Mouse (Mus musculus) adrenal gland, adult 18-20 months (tissue): ENCODE data around the gene A930004D18Rik. TPM values are rescaled to one million over a fixed set of nuclear protein-coding genes. Genes with fewer than 3 reads are reported as not detected.
"Not testable (repeated sequence)": the region's sequence is repeated elsewhere in the genome, so short reads cannot be mapped to it uniquely, and the experiment has no call there.

Experiments used
- DNase-seq, 2 experiments: peaks; one replicate each; pipeline ENCODE4 v3.0.0; 2021 to 2022; ENCODE audit warnings: low spot score in 2 of 2
- microRNA-seq, 2 experiments: library from miRNA; unstranded; fragments of <30 nt; microRNA quantifications; one replicate each; pipeline ENCODE4 v1.2.0; 2021; ENCODE audit warnings: borderline number of aligned reads in 2 of 2
- total RNA-seq, 2 experiments: library from RNA; stranded (reverse); gene quantifications; 1 replicate in 1 of 2; 2 replicates in 1 of 2; pipeline ENCODE4 v1.2.3; 2021

A930004D18Rik gene
- total RNA-seq, 2 experiments from 2014 or later = 1.4 to 2.3 TPM

DNA sequence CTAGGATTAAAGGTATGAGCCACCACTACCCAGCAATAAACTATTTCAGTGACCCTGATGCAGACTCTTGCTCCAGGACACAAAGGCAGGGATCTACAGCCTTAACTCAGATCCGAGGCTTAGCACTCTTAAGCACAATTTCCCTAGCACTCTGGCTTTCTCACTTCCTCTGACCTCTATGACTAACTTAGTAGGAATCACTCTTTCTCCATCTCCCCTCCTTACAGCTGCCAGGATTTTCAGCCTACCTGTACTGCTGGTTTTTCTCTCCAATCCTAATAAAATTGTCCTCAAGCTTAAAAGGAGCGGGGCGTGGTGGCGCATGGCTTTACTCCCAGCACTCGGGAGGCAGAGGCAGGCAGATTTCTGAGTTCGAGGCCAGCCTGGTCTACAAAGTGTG lies 20.2 kb downstream of the A930004D18Rik start:
- no peak for DNase-seq

DNA sequence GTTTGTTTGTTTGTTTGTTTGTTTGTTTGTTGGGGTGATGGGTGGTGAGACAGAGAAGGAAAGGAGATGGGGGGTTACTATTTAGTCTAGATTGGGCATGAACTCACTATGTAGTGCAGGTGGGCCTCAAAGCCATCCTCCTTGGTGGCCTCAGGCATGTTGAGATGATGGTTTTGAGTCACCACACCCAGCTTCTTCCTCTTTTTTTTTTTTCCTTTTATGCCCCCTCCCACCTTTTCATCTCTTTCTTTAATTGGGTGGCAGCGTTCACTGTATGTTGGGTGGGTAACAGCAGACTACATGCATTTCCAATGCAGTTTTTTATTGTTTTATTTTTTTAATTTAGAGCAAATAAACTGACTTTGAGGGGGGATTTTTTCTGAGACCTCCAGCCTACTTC lies 20.9 kb downstream of the A930004D18Rik start:
- DNase-seq = no peak

DNA sequence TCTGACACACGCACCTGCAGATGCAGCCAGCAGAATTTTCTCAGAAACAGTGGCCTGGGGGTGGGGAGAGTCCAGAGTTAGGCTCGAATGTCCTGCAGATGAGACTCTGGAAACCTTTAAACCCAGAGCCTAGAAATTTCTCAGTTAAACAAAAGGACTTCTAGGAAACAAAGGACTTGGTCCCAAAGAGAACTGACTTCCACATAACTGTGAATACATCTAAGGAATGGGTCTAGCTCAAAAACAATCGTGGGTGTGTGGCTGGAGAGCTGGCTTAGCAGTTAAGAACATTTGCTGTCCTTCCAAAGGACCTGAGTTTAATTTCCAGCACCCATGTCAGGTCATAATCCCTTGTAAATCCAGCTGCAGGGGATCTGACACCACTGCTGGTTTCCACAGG lies 22.0 kb downstream of the A930004D18Rik start:
- DNase-seq = no peak

DNA sequence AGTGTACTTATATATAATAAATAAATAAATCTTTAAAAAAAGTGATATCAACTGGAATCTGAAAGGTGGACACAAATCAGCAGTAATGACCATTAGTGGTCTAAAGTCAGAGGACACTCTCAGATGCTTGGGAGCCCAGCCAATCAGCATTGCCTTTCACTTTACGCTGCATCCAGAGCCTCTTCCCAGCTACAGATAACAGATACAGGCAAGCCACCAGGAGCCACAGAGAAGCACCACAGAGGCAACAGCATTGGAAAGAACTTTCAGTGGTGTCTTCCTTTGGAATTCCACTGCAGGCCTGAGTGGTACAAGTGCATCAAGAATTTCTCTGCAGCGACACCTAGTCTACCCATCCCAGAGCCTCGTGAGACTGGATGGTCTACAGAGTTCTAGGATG lies 24.7 kb downstream of the A930004D18Rik start:
- DNase-seq = no peak

DNA sequence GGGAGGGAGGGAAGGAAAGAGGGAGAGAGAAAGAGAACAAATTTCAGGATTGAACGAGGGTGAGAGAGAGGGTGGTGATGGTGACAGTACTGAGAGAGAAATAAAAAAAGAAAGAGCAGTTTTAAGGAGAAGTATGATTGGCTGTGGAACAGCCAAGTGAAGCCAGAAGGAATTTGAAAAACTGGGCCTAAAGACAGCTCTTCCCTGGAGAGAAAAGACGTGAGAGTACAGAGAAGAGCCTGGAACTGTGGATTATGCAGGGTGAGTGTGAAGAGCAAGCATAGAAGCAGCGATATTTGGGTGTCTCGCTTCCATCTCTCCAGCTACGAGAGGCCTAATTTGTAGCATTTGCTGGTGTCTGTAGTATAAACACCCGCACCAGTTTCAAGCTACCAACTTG lies 26.3 kb downstream of the A930004D18Rik start:
- no peak for DNase-seq

DNA sequence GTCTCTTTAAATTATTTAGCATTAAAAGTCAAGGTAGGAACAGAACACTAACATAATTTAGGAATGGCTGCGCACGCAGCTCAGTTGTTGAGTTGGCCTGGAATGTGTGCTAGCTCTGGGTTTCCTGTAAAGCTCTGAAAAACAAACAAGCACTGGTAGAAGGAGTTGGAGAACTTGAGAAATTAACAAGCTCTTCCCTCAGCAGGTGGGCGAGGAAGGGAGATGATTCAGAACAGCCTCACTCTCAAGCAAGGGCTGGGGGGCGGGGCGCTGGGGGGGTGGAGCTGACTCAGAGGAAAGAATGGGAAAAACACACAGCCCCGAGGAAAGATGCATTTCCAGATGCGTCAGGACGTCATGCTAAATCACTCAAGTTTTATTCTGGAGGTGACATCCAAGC lies 32.4 kb downstream of the A930004D18Rik start:
- no peak for DNase-seq

DNA sequence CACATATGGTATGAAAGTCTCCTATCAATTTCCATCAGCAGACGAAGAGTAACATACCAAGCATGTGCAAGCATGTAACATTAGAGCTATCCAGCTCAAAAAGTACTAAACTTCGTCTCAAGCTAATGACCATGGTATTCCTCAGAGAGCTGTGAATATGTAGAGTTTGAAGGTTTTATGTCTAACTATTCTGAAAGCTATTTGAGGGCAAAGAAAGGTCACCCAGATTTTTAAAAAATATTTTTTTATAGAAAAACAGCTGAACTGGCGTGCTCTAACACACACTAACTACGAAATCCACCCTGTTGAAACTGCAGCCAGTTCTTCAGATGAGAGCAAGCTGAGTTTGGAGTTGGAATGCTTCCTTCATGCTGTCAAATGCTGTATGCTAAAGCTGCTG lies 33.3 kb downstream of the A930004D18Rik start:
- DNase-seq = no peak

DNA sequence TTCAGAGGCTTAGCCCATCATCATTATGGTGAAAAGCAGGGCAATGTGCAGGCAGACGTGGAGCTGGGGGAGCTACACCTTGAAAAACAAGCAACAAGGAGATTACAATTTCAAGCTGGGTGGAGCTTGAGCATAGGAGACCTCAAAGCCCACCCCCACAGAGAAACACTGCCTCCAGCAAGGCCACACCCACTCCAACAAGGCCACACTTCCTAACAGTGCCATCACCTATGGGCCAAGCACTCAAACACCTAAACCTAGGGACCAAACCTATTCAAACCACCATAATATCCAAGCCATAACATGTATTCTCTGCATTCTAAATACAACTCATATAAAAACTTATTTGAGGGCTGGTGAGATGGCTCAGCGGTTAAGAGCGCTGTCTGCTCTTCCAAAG lies 35.2 kb downstream of the A930004D18Rik start:
- DNase-seq = no peak

DNA sequence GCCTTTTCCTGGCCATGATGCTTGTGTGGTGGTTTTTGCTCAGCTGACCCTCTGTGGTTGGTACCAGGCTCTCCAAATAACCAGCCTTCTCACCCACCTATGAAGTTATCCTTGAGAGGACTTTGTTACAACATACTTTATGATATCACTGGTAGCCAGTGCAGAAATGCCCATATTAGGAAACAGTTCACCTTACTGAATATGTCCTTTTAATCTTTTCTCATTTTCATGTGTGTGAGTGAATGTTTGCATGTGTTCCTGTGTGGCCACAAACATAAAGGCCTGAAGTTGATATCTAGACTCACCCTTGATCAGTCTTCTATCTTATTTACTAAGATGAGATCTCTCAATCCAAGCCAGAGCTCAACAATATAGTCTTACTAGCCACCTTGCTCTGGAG lies 40.7 kb downstream of the A930004D18Rik start, which contains the start of gene H2al2a:
Gene H2al2a (minus strand): TSS at position 101 of the 400 bp plus-strand sequence.
- no peak for DNase-seq

DNA sequence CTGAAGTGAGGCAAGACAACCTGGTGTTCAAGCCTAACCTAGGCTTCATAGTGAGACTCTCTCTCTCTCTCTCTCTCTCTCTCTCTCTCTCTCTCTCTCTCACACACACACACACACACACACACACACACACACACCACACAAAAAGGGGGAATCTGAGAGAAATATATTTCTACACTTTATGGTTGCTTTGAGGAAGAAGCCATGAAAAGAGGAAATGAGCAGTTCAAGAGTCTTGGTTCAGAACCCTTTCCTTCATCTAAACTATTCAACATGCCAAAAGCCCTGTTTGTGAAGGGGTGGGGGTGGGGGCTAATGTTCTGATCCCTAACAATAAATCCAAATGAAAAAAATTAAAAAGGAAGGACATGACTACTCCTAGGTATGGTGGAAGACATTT lies 48.0 kb downstream of the A930004D18Rik start:
- no peak for DNase-seq

DNA sequence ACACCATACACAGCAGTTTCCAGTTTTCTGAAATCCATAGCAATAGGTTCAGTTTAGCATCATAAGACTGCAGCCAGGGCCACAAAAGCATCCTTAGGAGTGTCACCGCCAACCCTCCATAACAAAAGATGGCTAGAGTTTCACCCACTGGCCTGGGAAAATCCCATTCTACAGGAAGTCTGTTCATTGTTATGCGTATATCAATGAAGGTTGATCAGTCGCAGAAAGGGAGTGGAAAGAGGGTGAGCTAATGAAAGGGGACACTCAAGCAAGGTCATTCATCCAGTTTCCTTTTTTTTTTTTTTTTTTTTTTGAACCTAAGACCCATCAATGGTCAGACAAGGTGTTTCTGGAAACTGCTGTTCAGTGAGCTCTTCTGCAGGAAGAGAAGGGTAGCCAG lies 48.4 kb downstream of the A930004D18Rik start:
- DNase-seq = no peak

DNA sequence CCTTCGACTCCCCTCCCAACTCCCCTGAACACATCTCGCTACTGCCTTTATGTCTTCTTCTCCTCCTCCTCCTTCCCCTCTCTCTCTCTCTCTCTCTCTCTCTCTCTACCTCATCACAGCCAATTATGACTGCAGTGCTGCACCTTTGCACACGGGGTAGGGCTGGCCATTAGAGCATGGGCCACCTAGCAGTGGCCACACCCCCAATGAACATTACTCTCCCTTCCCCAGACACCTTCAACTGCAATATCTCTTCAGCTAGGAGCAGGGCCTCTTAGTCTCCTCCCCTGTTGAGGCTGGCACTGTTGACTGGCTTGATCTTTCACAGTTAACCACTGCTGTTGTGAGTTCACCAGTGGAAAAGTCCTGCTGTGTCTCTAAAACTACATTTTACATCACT lies 50.8 kb downstream of the A930004D18Rik start:
- DNase-seq = no peak

DNA sequence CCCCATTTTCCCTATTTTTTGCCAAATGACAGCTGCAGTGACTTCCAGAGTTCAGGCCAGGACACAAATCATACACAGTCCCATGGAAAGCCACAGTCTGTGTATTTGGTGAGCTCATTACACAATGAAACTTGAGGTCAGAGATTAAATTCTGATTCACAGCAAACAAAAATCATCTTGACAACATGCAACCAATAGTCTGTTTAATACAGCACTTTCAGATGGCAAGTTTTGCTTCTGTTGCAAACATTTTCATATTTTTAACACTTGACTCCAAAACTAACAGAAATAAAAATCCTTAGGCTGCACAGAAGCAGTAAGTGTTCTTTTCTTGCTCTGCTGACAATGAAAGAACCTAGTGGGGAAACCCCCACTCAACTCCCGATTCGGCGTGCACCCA lies 52.8 kb downstream of the A930004D18Rik start:
- DNase-seq = no peak

DNA sequence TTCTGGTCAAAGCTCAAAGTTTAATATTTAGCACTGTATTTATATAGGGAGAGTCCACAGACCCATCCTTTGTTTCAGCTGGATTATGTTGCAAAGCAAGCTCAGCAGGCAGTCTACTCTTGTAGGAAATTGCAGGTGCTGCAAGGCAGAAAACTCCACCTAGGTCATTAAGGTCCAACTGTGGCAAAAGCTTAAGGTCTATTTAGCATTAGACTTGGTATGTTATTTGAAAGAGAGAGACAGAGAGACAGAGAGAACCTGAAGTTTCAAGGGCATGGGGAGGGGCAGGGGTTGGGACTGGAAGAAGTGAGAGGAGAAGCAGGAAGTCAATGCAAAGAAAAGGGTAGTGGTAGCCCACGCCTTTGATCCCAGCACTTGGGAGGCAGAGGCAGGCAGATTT lies 54.8 kb downstream of the A930004D18Rik start:
- DNase-seq = no peak

DNA sequence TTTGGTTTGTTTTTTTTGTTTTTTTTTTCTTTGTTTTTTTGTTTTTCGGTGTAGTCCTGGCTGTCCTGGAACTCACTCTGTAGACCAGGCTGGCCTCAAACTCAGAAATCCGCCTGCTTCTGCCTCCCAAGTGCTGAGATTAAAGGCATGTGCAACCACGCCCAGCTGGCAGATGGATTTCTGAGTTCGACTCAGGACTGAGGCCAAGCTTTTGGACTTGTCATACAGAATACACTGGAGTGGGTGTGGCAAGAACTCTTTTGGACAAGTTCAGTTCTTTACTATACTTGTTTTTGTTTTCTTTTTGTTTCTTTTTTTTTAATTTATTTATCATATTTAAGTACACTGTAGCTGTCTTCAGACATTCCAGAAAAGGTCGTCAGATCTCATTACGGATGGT lies 58.8 kb downstream of the A930004D18Rik start:
- DNase-seq = no peak

DNA sequence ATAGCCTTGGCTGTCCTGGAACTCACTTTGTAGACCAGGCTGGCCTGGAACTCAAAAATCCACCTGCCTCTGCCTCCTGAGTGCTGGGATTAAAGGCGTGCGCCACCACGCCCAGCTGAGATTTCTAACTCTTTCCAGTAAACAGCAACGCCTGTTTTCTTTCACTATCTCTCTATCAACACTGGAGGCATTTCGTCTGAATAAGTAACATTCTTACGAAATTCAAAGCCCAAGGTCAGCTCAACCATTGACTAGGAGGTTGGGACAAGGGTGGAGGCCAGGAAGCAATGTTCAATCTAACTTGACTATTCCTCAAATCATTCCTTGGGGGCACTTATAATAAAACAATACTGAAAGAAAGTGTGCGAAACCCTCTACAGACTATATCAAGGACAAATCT lies 59.3 kb downstream of the A930004D18Rik start:
- not testable (repeated sequence) for DNase-seq

DNA sequence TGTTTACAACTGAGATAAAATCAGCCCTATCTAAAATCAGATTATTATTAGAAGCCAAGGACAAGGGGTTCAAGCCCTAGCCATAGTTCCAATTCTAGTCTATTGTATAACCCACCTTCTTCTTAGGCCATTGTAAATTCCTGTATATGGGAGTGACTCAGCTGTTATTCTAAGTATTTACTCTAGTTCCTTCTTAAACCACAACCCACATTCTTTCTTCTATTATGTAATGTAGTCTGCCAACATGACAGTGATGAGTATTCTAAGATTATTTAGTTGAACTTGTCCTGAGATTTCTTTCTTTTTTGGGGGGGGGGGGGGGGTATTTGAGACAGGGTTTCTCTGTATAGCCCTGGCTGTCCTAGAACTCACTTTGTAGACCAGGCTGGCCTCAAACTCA lies 59.9 kb downstream of the A930004D18Rik start:
- DNase-seq = not testable (repeated sequence)

DNA sequence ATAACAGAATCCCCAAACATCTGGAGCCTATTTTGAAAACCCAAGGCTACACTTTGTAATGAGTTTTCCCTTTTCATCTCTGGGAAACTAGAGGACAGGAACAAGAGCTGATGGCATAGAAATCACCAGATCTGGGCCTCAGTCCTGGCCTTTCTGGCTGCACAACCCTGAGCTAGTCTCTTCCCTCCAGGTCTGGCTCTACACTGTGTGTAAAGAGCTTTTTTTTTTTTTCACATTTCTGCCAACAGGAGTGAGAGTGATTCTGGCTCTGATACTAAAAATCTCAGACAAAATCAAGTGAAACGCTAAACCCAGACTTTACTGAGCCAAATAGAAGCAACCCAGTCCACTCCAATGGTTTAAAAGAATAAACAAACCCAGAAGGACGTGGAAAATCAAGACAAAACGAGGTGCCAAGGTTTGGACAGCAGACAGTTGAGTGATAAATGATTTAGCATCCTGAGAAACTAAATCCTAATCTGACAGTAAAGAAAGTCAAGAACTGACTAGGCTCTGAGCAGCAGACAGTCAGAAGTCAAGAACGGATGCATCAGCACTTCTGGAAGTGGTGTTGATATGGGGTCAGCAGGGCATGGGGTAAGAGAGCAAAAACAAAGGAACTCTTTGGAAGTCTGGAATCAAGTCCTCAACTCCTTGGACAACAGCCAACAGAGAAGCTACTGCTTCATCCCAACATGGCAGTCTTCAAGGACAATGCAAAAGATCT lies 61.8 kb downstream of the A930004D18Rik start:
- DNase-seq = no peak

Small RNAs within 50 kb of the gene (microRNA-seq; reads per million reads assigned to microRNA genes)
- gene Mir7655 = 3.7 to 3.8 reads per million in 2 experiments

Other genes starting within 250 kb of the A930004D18Rik start
- not detected for gene H2al2a, start 40.8 kb downstream of the A930004D18Rik start, total RNA-seq
- 1 to 10 TPM; 1.6 to 2.0 TPM for gene Skida1, start 11.3 kb upstream of the A930004D18Rik start, total RNA-seq
- 10 to 100 TPM; 41.4 to 44.8 TPM for gene Mllt10, start 17.5 kb upstream of the A930004D18Rik start, total RNA-seq